Mouse (Mus musculus) urinary bladder, adult 2 months (tissue): ENCODE data around the gene Vdr. TPM values are rescaled to one million over a fixed set of nuclear protein-coding genes. Genes with fewer than 3 reads are reported as not detected.
A peak's percentile ranks its signal among the peaks of the same experiment; 100 is the strongest.

ENCODE experiments used
- DNase-seq: peaks from one replicate; pipeline ENCODE4 v3.0.0; 2022; ENCODE audit warnings: low spot score
- polyA plus RNA-seq: library from polyadenylated mRNA; depleted of rRNA; stranded (reverse); fragments of >200 nt; gene quantifications from 2 replicates; pipeline ENCODE4 v1.2.3, GENCODE M21; 2012; rRNA removed

The Vdr gene
- 1.3 and 1.6 TPM in 2 replicates for polyA plus RNA-seq

- no peak for DNase-seq
Observed at GRCm38 (mm10) chr15:97910530-97910929, at the start of gene Vdr. Gene Vdr, minus strand, starts transcription at chr15:97910630.

DNA sequence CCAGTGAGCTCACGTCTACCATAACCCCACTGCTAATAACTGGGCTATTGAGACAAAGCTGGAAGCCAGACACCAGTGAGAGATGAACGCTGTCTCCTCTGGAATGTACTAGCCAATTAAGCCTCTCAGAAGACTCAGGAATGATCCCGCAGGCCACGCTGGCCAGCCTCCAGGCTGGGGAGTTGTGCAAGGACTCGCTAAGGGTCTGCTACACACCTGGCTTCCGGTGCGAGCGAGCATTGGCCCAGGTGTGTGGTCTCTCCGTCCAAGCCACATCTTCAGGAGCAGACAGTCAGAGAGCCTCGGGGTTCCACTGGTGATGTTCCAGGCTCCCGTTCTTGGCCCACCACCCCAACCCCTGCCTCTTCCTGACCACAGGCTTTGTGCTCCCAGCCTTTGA lies 46.0 kb upstream of the Vdr start:
- DNase-seq, result no peak

DNA sequence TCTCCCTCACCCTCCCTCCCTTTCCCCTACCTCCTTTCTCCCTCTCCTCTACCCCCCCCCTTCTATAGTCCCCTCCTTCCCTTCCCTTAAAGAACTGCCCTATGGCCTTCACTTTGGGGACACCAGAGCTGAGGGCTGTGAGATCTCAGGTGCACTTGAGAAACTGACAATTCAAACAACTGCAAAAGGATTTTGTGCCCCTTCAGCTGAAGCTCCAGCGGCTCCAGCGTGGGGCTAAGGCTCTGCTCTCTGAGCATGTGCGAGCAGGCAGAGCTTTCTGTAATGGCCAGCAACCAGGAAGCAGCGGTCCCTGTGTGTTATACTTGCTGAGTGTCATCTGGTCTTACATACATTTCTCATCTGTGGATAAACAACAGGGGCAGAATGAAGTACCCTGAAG lies 45.3 kb upstream of the Vdr start:
- no peak for DNase-seq

- DNase-seq, result no peak
Observed at GRCm38 (mm10) chr15:97955286-97955685, 44.9 kb upstream of the Vdr start.

- no peak for DNase-seq
Observed at GRCm38 (mm10) chr15:97954671-97955070, 44.2 kb upstream of the Vdr start.

- no peak for DNase-seq
Observed at GRCm38 (mm10) chr15:97952889-97953189, 42.4 kb upstream of the Vdr start.

- peak; percentile 48 for DNase-seq
Observed at GRCm38 (mm10) chr15:97952137-97952888, 41.9 kb upstream of the Vdr start.

DNA sequence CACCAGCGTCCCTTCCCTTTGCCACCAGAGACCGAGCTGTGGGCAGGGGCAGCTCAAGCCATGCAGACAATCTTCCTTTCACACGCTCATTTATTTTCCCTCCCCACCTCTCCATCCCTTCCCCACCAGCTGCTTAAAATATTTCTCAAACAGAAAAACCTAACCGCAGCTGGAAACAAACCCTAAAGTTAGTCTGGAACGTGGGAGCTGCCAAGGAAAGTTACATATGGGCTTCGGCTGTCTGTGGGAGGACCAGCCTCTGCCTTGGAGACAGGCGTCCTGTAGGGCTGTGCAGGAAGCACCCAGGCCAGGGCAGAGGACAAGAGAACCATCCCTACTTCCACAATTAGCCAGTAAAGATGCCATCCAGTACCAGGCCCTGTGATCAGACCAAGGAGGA lies 39.8 kb upstream of the Vdr start:
- no peak for DNase-seq

DNA sequence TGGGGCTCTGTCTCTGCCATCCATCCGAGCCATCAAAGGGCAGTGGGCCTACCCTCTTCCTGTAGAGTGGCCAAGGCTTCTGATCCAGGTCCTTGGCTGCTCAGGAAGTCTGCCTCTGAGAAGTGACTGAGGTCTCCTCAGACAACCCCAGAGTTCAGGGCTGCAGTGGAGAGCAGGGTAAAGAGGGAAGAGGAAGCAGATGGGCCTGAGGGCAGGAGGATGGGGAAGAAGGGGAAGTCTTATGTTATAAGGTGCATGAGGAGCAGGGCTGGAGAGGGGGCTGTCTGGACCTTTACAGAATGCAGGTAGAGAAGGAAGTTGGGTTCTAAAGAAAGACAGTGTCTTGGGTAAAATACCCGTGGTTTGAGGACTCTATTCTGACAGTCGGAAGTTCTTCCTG lies 39.3 kb upstream of the Vdr start:
- no peak for DNase-seq

DNA sequence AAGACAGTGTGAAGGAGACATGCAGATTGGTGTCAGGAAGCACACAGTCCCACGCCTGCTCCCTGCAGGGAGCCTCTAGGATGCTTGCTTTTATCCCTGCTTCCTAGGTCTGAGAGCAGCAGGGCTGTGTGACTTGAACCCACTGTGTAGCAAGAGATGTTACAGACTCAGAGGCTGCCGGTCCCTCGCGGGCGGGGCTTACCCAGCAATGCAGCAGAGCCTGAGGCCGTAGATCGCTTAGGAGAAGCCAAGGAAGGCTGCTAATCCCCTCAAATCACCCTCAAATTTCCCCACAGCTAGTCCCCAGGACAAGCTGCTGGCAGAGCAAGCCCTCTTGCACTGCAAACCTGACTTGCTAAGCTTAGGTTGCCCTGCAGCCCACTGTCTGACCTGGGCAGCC lies 38.3 kb upstream of the Vdr start:
- no peak for DNase-seq

DNA sequence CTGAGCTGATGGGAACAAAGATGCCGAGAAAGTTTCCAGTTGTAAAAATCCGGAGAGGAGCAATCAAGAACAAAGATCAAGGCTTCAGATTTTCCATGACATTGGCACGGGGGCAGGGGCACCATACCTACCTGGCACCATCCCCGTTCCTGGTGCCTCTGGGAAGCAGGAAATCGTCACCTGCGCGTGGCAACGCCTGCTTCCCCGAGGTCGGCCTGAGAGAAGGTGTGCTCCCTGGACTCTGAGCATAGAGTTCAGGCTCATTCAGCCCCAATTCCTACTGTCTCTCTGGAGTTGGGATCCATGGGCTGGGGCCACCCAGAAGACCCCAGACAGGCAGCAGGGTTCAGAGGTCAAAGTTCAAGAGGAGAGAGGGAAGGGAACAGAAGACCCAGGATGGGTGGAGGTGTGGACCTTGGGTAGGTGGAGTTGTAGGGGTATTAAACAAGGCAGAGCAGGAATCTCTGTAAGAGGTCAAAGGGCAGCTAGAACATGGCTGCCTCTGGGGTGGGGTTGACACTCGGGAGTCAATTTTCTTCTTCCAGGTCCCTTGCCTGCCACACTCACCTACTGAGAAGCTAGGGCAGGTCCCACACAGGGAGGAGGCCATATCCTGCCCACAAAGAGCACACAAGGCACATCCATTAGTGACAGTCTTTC lies 35.4 kb upstream of the Vdr start:
- DNase-seq, result no peak

DNA sequence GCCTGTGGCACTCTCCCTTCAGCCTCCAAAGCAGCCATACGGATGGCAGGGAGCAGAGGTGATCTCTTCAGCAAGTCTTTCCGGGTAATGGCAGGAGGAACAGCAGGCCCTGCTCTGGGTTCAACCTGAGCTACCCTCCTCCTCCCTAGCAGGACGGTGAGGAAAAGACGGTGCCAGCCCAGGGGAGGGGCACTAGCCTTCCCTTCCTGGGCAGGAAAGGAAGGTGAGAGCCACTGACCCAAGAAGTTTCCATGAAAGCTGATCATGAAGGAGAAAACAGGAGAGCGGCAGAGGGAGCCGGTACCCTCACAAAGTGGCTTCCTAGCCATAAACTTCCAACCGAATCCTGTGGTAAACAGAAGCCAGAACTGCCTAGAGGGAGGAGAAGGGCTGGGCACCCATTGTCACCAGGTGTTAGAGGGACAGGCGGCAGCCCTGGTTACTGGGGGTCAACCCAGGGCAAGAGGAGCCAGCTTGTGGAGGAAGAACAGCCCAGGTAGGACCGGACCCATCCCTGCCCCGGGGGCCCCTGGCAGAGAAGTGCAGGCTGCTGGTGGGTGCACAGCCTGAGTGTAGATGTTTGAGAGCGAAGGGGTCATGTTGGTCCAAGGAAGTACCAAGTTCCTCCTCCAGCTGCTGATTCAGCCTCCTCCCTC lies 34.6 kb upstream of the Vdr start:
- DNase-seq, result no peak

- DNase-seq, result no peak
Observed at GRCm38 (mm10) chr15:97943356-97943755, 32.9 kb upstream of the Vdr start.

DNA sequence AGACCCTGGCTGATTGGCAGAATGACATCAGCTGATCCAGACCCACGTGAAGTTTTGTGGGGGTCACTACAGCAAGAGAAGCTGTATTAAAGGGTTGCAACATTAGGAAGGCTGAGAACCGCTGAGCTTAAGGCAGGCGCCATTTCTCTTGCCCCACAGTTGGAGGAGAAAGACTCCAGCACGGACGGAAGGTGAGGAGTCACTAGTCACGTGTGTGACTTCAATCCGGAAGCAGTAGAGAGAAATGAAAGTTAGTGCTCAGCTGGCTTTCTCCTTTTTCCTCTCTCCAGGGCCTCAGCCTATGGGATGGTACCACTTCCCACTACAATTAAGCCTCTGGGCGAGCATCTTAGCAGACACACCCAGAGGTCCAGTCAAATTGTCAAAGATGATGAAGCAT lies 32.1 kb upstream of the Vdr start:
- no peak for DNase-seq

DNA sequence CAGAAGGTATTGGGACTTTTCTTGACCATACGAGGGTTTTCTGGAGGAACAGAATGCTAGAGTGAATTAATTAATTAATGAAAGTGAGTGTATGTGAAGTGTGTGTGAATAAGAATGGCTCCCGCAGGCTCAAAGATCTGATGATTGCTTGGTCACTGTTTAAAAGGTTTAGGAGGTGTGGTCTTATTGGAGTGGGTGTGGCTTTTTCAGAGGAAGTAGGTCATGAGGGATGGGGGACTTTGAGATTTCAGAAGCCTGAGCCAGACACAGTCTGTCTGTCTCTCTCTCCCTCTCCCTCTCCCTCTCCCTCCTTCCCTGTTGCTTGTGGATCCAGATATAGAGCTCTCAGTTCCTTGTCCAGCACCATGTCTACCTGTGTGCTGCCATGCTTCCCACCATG lies 30.9 kb upstream of the Vdr start:
- DNase-seq, result no peak

- no peak for DNase-seq
Observed at GRCm38 (mm10) chr15:97940088-97940487, 29.7 kb upstream of the Vdr start.

- DNase-seq, result no peak
Observed at GRCm38 (mm10) chr15:97938580-97938979, 28.1 kb upstream of the Vdr start.

- DNase-seq, result no peak
Observed at GRCm38 (mm10) chr15:97932441-97932840, 22.0 kb upstream of the Vdr start.

GRCm38 (mm10) chr15:97929259-97929824 lies 18.9 kb upstream of the Vdr start:
- DNase-seq, result no peak

- no peak for DNase-seq
Observed at GRCm38 (mm10) chr15:97927821-97928220, 17.4 kb upstream of the Vdr start.

GRCm38 (mm10) chr15:97927018-97927417 lies 16.6 kb upstream of the Vdr start:
- no peak for DNase-seq

GRCm38 (mm10) chr15:97922421-97922820 lies 12.0 kb upstream of the Vdr start:
- DNase-seq, result no peak

DNA sequence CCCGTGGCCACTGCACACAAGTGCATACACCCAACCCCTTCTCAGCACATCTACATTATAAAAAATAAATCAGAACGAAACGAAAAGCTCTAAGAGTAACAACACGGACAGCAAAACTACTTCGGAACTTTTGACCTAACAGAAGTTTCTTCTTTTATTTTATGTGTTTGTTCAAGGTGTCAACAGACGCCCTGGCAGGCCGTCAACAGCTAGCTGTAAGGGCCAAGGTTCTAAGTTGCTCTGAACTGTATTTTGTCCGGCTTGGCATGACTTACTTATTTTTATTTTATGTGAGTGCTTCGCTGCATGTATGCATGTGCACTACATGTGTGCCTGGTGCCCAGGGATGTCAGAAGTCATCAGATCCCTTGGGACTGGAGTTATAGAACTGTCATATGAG lies 11.4 kb upstream of the Vdr start:
- DNase-seq, result no peak
